Mouse (Mus musculus) limb, embryonic 11.5 days (tissue): ENCODE measurements around the gene Nol9. TPM values are rescaled to one million over a fixed set of nuclear protein-coding genes. Genes with fewer than 3 reads are reported as not detected.
"Not testable (repeated sequence)": the region's sequence is repeated elsewhere in the genome, so short reads cannot be mapped to it uniquely, and the experiment has no call there.

Experiments used
- ATAC-seq: fragments of 200-750 bp; cut with Nextera tagmentation; 2 replicates; pipeline ENCODE4 v1.8.0; 2017; ENCODE audit warnings: low read depth; ENCODE audit not compliant: insufficient number of reproducible peaks, low FRiP score, low TSS enrichment
- DNase-seq: peaks from one replicate; pipeline ENCODE4 v3.0.0-alpha.2; 2015; ENCODE audit warnings: low spot score
- H3K27ac ChIP-seq: fragments of 300-500 bp; sonication (generic); replicated peaks from 2 replicates; pipeline ENCODE4 v1.5.1; 2014; ENCODE audit warnings: low read depth, mild to moderate bottlenecking, low read length
- H3K27me3 ChIP-seq: fragments of 300-500 bp; sonication (generic); 2 replicates; pipeline ENCODE4 v1.6.1; 2014; ENCODE audit warnings: mild to moderate bottlenecking, low read length, mixed read lengths; ENCODE audit not compliant: control insufficient read depth, insufficient read depth
- H3K36me3 ChIP-seq: fragments of 300-500 bp; sonication (generic); 2 replicates; pipeline ENCODE4 v1.6.1; 2014; ENCODE audit warnings: mild to moderate bottlenecking, low read length, moderate library complexity, mixed read lengths; ENCODE audit not compliant: control insufficient read depth, insufficient read depth
- H3K4me1 ChIP-seq: fragments of 300-500 bp; sonication (generic); 2 replicates; pipeline ENCODE4 v1.6.1; 2014; ENCODE audit warnings: low read length, mixed read lengths; ENCODE audit not compliant: control insufficient read depth, insufficient read depth
- H3K4me2 ChIP-seq: fragments of 300-500 bp; sonication (generic); 2 replicates; pipeline ENCODE4 v1.6.1; 2014; ENCODE audit warnings: low read depth, mild to moderate bottlenecking, moderate library complexity; ENCODE audit not compliant: severe bottlenecking
- H3K4me3 ChIP-seq: fragments of 300-500 bp; sonication (generic); 2 replicates; pipeline ENCODE4 v1.5.1; 2014; ENCODE audit warnings: low read depth, low read length
- H3K9ac ChIP-seq: fragments of 300-500 bp; sonication (generic); 2 replicates; pipeline ENCODE4 v1.6.1; 2014; ENCODE audit warnings: mild to moderate bottlenecking, low read length
- H3K9me3 ChIP-seq: fragments of 300-500 bp; sonication (generic); 2 replicates; pipeline ENCODE4 v1.6.1; 2016; ENCODE audit warnings: low read length; ENCODE audit not compliant: control insufficient read depth
- WGBS: fragments of 180-500 bp; shearing (Covaris S2); extraction: QIAGEN DNeasy Blood & Tissue Kit; methylation state at CpG from one replicate; pipeline ENCODE4 v1.1.7; 2014; 5-methylcytosine and 5-hydroxymethylcytosine counted together
- polyA plus RNA-seq: library from polyadenylated mRNA; unstranded; fragments of >200 nt; fragmentation: Nextera tagmentation; extraction: Ambion mirVana; gene quantifications from 2 replicates; pipeline ENCODE4 v1.2.1, GENCODE M21; 2014

The Nol9 gene
- polyA plus RNA-seq, 1 experiment from 2014 or later = 38.1 TPM

DNA sequence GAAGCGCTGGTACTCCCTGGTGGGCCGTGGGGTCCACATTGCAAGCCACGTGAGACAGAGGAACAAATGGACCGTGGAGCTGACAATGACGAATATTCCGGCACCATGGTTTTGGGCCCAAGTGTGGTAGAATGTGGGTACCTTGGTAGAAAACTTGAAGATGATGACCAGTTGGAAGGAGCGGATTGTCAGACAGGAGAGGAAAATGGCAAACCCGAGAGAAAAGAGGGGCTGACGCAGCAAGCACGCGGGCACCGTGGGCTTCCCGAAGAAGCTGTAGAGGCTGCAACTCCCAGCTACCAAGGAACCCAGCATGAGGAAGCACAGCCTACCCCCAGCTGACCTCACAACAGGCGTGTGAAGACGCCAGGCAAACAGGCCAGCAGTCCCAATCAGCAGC is 10.7 kb upstream of the Nol9 start:
- Histone ChIP-seq H3K4me3 (no peak overlapping the region), H3K27ac (no peak overlapping the region), H3K9ac (no peak overlapping the region), H3K9me3 (no peaks in the 10 kb centered on the region), H3K4me1 (peaks cover 27% of the 10 kb centered on the region), H3K36me3 (no peaks in the 10 kb centered on the region; the same call in 1 of the 2 replicates), H3K27me3 (no peaks in the 10 kb centered on the region), H3K4me2 (peak overlapping the region; percentile 83)
- WGBS = 64% methylated on average over 15 of the region's 15 CpGs
- DNase-seq (no peak), ATAC-seq (no peak)

DNA sequence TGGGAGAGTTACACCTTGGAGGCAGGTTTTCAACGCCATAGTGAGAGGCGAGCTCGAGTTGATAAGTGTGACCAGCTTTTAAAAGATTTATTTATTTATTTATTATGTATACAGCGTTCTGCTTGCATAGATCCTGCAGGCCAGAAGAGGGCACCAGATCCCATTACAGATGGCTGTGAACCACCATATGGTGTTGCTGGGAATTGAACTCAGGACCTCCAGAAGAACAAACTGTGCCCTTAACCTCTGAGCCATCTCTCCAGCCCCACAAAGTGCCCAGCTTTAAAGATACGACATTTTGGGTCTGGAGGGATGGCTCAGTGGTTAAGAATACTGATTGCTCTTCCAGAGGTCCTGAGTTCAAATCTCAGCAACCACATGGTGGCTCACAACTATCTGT is 10.0 kb upstream of the Nol9 start:
- 47% methylated on average over 5 of the region's 5 CpGs for WGBS

DNA sequence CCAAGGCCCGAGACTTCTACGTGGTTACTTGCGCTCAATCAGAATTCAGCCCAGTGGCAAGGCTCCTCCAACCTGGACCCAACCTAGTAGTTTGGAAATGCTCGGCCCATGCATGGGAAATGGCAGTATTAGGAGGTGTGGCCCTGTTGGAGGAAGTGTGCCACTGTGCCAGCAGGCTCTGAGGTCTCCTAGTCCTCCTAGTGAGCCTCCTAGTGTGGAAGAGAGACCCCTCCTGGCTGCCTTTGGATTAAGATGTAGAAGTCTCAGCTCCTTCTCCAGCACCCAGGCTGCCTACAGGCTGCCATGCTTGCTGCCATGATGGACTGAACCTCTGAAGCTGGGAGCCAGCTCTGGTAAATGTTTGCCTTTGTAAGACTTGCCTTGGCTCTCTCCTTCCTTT is 9.1 kb upstream of the Nol9 start:
- H3K9ac ChIP-seq = no peak overlapping the region
- peaks cover 27% of the 10 kb centered on the region for H3K4me1 ChIP-seq
- ATAC-seq (no peak), DNase-seq (no peak)
- no peak overlapping the region for H3K27ac ChIP-seq
- no peak overlapping the region for H3K4me3 ChIP-seq
- H3K9me3 ChIP-seq = no peaks in the 10 kb centered on the region
- H3K4me2 ChIP-seq = no peak overlapping the region
- no peaks in the 10 kb centered on the region for H3K36me3 ChIP-seq
- no peaks in the 10 kb centered on the region for H3K27me3 ChIP-seq
- WGBS = 76% methylated on average over 4 of the region's 4 CpGs

More for the DNA sequence above, 10.0 kb upstream of the Nol9 start:
- Histone ChIP-seq H3K9ac (no peak overlapping the region), H3K4me2 (no peak overlapping the region), H3K27ac (no peak overlapping the region), H3K4me3 (no peak overlapping the region), H3K9me3 (no peaks in the 10 kb centered on the region), H3K36me3 (no peaks in the 10 kb centered on the region), H3K27me3 (no peaks in the 10 kb centered on the region), H3K4me1 (peaks cover 27% of the 10 kb centered on the region)
- ATAC-seq (no peak), DNase-seq (no peak)

DNA sequence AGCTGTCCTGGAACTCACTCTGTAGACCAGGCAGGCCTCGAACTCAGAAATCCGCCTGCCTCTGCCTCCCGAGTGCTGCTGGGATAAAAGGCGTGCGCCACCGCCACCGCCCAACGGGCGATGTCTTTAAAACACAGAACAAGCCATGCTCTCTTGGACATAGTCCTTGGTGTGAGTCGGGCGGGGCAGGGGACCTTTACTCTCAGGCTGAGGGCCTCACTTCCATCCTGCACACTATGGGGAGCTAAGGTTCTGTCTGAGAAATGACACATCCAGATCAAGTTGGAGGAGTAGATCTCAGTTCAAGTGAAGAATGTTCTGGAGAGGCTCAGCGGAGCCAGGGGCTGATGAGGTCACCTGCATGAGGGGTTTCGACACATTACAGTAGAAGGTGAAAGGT is 6.2 kb upstream of the Nol9 start:
- WGBS = 90% methylated on average over 13 of the region's 13 CpGs

DNA sequence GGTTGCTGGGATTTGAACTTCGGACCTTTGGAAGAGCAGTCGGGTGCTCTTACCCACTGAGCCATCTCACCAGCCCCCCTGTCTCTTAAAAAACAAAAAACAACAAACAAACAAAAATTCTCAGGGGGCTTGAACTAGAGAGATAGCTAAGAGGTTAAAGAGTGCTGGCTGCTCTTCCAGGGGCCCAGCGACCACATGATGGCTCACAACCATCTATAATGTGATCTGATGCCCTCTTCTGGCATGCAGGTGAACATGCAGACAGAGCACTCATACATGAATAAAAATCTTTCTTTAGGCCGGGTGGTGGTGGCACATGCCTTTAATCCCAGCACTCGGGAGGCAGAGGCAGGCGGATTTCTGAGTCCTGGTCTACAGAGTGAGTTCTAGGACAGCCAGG is 2.7 kb upstream of the Nol9 start:
- H3K4me2 ChIP-seq, H3K9ac ChIP-seq, H3K27me3 ChIP-seq, H3K4me3 ChIP-seq, ATAC-seq, H3K9me3 ChIP-seq, H3K4me1 ChIP-seq, H3K27ac ChIP-seq, DNase-seq, H3K36me3 ChIP-seq: not testable (repeated sequence)
- WGBS = 88% methylated on average over 6 of the region's 6 CpGs

More for the DNA sequence above, 6.2 kb upstream of the Nol9 start:
- H3K4me3 ChIP-seq = no peak overlapping the region
- no peak overlapping the region for H3K9ac ChIP-seq
- H3K27me3 ChIP-seq = no peaks in the 10 kb centered on the region
- H3K9me3 ChIP-seq = no peaks in the 10 kb centered on the region
- peaks cover 9% of the 10 kb centered on the region for H3K4me1 ChIP-seq
- ATAC-seq (no peak), DNase-seq (no peak)
- H3K36me3 ChIP-seq = no peaks in the 10 kb centered on the region
- H3K27ac ChIP-seq = no peak overlapping the region
- no peak overlapping the region for H3K4me2 ChIP-seq

DNA sequence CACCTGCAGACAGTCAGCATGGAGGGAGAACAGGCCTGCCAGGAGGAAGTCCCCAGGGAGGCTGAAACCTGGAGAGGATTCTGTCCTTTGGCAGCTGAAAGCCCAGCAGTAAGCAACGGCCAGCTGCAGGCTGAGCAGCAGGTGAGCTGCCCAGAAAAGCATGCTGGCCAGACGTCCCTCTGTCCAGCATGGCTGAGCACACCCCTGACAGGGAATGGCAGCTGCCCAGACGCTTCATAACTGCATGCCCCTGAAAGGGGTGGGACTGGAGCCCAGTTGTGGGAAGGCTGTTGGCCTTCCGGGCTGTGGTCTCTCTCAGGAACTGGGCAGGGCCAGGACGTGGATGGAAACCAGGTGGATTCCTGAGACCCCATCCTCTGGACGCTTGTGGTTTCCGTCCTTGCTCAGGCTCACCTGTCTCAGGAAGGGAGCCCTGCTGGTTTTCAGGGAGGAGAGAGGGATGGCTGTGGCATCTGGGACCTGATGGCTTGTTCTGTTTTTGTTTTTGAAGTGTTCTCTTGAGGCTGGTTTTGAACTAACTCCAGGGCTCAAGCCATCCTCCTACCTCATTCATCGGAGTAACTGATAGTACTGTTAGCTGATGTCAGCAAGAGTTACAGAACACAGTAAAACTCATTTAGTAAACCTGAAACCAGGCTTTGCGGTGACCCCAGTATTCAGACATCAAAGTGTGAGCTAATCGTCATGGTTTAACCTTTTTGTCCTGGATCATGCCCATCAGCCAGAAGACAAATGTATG is 716 bp upstream of the Nol9 start, which contains the start of gene Tas1r1:
Gene Tas1r1 (minus strand): TSS at position 344 of the 760 bp plus-strand sequence.
- WGBS = 49% methylated on average over 10 of the region's 10 CpGs
- peak within 1 kb of the TSS; percentile 76 for H3K9ac ChIP-seq
- peaks cover 7% of the 10 kb centered on the region for H3K4me1 ChIP-seq
- ATAC-seq (no peak), DNase-seq (no peak)
- no peak within 1 kb of the TSS for H3K27ac ChIP-seq
- peak within 1 kb of the TSS; percentile 66 for H3K4me3 ChIP-seq
- peaks cover 11% of the 10 kb centered on the region for H3K36me3 ChIP-seq
- peak within 1 kb of the TSS; percentile 61 for H3K4me2 ChIP-seq
- no peaks in the 10 kb centered on the region for H3K9me3 ChIP-seq
- no peaks in the 10 kb centered on the region for H3K27me3 ChIP-seq

DNA sequence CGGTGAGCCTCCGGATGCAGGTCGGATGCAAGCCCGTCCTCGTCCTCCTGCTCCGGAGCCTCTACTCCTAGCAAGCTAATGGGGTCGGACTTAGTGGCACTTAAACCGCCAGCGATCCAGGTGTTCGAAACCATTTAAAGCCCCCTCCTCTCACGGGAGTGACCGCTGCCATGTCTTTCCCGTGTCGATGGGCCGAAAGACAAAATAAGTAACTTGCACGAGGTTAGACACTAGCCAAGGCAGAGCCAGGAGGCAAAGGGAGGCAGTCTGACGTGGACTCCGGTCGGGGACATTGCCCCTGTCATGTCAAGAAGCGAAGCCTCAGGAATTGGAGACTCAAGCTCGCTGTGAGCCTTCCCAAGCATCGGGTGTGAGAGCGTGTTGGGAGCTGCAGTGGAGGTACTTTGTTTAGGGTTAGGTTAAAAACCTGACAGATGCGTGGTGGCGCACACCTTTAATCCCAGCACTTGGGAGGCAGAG is 750 bp downstream of the Nol9 start:
- WGBS = 5% methylated on average over 25 of the region's 25 CpGs
- Histone ChIP-seq H3K36me3 (peaks cover 21% of the 10 kb centered on the region), H3K4me3 (peak overlapping the region; percentile 66), H3K27ac (no peak overlapping the region), H3K4me1 (peaks cover 7% of the 10 kb centered on the region), H3K9ac (peak overlapping the region; percentile 76), H3K4me2 (peak overlapping the region; percentile 61), H3K27me3 (no peaks in the 10 kb centered on the region), H3K9me3 (no peaks in the 10 kb centered on the region)
- DNase-seq (no peak), ATAC-seq (no peak)

DNA sequence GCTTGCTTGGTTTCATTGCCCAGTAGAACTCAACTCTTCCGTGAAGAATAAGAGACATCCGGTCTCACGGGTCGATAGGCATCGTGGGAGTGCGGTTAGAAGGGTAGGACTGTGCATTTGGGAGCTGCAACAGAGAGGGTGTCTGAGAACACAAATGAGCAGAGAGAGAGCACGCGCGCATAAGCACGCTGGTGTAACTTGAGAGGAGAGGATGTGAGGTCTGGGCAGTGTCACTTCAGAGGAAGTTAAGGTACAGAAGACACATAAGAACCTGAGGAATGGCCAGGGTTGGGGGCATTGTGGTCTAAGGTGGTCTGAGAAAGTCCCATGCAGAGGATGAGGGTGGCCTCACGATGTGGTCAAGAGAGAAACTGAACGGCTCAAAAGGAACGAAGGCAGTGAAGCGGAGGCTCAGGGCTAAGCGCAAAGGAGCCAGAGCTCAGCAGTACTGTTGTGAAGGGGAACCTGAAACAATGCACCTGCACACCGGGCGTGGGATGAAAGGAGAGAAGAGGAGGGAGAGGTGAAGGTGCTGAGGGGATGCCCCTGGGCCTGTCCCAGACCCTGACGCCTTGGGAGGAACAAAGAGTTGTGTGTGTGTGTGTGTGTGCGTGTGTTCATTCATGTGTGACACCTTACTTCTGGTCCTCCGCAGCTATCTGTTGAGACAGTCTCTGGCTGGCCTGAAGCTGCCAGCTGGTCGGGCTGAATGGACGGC is 3.0 kb downstream of the Nol9 start:
- Histone ChIP-seq H3K4me3 (no peak overlapping the region), H3K9ac (no peak overlapping the region), H3K4me1 (peaks cover 7% of the 10 kb centered on the region), H3K27ac (no peak overlapping the region), H3K9me3 (no peaks in the 10 kb centered on the region), H3K27me3 (no peaks in the 10 kb centered on the region), H3K36me3 (peaks cover 35% of the 10 kb centered on the region), H3K4me2 (no peak overlapping the region)
- 96% methylated on average over 22 of the region's 22 CpGs for WGBS
- DNase-seq = no peak
- no peak for ATAC-seq
